Mouse (Mus musculus) heart, adult 18-20 months (tissue): ENCODE measurements around the gene Sspo. TPM values are rescaled to one million over a fixed set of nuclear protein-coding genes. Genes with fewer than 3 reads are reported as not detected.

Source experiments
- DNase-seq, 2 experiments: peaks; one replicate each; pipeline ENCODE4 v3.0.0; 2021 to 2022; ENCODE audit warnings: mixed read lengths in 1 of 2
- microRNA-seq, 2 experiments: library from miRNA; unstranded; fragments of <30 nt; microRNA quantifications; one replicate each; pipeline ENCODE4 v1.2.0; 2022
- total RNA-seq, 2 experiments: library from RNA; stranded (reverse); gene quantifications; 2 replicates each; pipeline ENCODE4 v1.2.3; 2021

Sspo gene
- total RNA-seq, 2 experiments from 2014 or later, result 0.22 to 0.23 TPM

GRCm38 (mm10) chr6:48540721-48541120, 92.7 kb downstream of the Sspo start:
- no peak for DNase-seq

GRCm38 (mm10) chr6:48541560-48542450, 93.8 kb downstream of the Sspo start:
- peak; percentile 51 to 59 for DNase-seq

DNA sequence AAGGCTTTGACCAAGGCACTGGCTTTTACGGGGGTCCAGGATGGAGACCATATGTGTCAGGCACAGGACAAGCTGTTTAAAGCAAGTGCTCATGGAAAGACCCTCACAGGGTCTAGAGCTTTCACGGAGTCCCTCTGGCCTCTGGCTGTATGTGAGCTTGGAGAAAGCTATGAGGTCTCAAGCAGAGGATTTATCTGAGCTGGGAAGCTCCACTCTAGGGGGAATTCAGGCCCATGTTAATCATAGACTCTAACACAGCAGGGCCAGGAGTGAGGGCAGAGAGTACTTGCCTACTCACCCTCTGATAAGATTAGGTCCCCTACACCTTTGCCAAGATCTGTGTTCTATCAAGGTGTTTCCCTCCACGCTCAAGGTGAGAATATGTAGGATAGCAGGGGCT, 94.6 kb downstream of the Sspo start:
- no peak for DNase-seq

GRCm38 (mm10) chr6:48545251-48545650, 97.2 kb downstream of the Sspo start:
- DNase-seq, result no peak

DNA sequence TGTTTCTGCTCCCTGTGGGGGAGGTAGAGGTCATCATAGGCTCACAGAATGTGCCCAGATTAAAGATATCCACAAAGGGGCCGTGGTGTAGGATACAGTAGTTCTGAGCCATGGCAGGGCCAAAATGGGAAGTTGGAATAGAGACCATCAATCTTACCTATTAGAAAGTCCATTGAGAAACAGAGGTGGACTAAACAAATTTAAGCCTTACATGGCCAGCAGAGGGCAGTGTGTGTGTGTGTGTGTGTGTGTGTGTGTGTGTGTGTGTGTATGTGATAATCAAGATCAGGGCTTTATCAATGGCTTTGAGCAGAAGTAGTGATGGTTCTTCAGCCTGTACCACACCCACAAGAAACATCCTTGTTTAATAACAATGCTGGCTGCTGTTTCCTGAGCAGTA, 98.2 kb downstream of the Sspo start:
- DNase-seq, result peak in 1 of 2 experiments; percentile 76

DNA sequence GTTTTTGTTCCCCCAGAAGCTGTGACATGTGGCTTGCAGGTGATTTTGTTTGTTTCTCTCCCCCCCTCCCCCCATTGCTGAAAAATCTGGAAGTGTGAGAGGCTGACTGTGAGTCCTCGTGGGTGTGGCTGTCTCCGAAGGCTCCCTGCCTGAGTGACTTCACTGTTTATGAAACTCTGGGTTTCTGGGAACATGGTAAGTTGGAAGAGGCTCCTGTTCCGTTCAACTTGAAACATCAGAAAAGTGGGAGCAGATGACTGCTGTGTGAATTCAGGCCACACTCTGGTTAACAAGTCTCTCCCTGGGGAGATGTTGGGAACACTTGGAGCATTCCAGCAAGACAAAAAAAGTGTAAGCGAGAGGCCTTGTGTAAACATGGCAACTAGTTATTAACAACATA, 98.8 kb downstream of the Sspo start:
- peak; percentile 54 to 79 for DNase-seq

GRCm38 (mm10) chr6:48548314-48548713, 100.3 kb downstream of the Sspo start:
- no peak for DNase-seq

Small RNA genes within 50 kb of the gene (microRNA-seq; reads per million reads assigned to microRNA genes)
- 0 reads per million in 2 experiments for gene Gm24325

Other genes starting within 250 kb of the Sspo start
- gene Krba1, start 52.6 kb upstream of the Sspo start, total RNA-seq, result 10 to 100 TPM; 14.4 to 18.6 TPM
- gene Zfp467, start 2.4 kb upstream of the Sspo start, total RNA-seq, result 10 to 100 TPM; 10.2 to 11.3 TPM
- 10 to 100 TPM; 19.8 to 21.4 TPM for gene Atp6v0e2, start 89.4 kb downstream of the Sspo start, total RNA-seq
- 10 to 100 TPM; 14.7 to 18.6 TPM for gene Lrrc61, start 106.6 kb downstream of the Sspo start, total RNA-seq
- 10 to 100 TPM; 60.1 to 86.3 TPM for gene Rarres2, start 124.6 kb downstream of the Sspo start, total RNA-seq
- gene Gm45021, start 141.4 kb downstream of the Sspo start, total RNA-seq, result not detected
- gene Repin1, start 145.7 kb downstream of the Sspo start, total RNA-seq, result 10 to 100 TPM; 32.3 to 32.9 TPM
- not detected for gene Gm44965, start 145.7 kb downstream of the Sspo start, total RNA-seq
- 10 to 100 TPM; 11.8 to 12.3 TPM for gene Zfp775, start 153.8 kb downstream of the Sspo start, total RNA-seq
- gene AI854703, start 178.5 kb downstream of the Sspo start, total RNA-seq, result under 1 TPM; 0.37 to 0.39 TPM
- 1 to 10 TPM; 7.1 to 7.5 TPM for gene Gimap8, start 199.0 kb downstream of the Sspo start, total RNA-seq
- gene Gimap9, start 227.9 kb downstream of the Sspo start, total RNA-seq, result 1 to 10 TPM; 4.6 to 4.9 TPM
- 10 to 100 TPM; 19.3 to 32.9 TPM for gene Gimap4, start 236.3 kb downstream of the Sspo start, total RNA-seq